Comparison of ENCODE assay signal across 14 mouse cellular contexts in genomic region chr16:14088249-14088648, GRCm38 (mm10).
A peak's percentile ranks its signal among the peaks of the same experiment; 100 is the strongest.
DNase-seq lines count a peak whose midpoint lies in the region; ATAC-seq and TF ChIP-seq lines count a peak whose summit lies in the region.
"Had no signal": no experiment of that assay in that cellular context is flagged by ENCODE, and none has a peak within 500 bp of the region (broad histone marks: within the 10 kb centered on the region; RNA-seq: fewer than 3 reads in every experiment).

No protein-coding gene starts in this region.

- ATAC-seq in CD4-positive, CD25-positive, alpha-beta regulatory T cell, adult 4 months = peak; percentile 94
- ATAC-seq in inflammation-experienced regulatory T-cells, adult 6 months = peak; percentile 96
- no peak for ATAC-seq in forebrain, embryonic 16.5 days

- H3K9me3 ChIP-seq in forebrain, embryonic 16.5 days (ENCODE audit: control insufficient read depth, low read length) = no peaks in the 10 kb centered on the region
- H3K9me3 ChIP-seq: heart, embryonic 12.5 days; neural tube, embryonic 12.5 days had no signal

- TF ChIP-seq CTCF in liver, adult 2 months (IDR thresholded peaks at IDR 0.05; ENCODE audit: low read depth, low read length) = no peak
- TF ChIP-seq CTCF in thymus, adult 2 months (IDR thresholded peaks at IDR 0.05; ENCODE audit: borderline replicate concordance, control insufficient read depth, extremely low read depth, insufficient read depth, low read length, poor library complexity) = no peak

- WGBS in liver, adult 2 months = 72% methylated on average over 3 of the region's 3 CpGs
- WGBS in thymus, adult 2 months = 5% methylated on average over 3 of the region's 3 CpGs
- WGBS in forebrain, embryonic 16.5 days = 82% methylated on average over 3 of the region's 3 CpGs

- no peak overlapping the region for H3K4me2 ChIP-seq in forebrain, embryonic 16.5 days (ENCODE audit: low read length)
- H3K4me2 ChIP-seq: heart, embryonic 12.5 days; neural tube, embryonic 12.5 days had no signal

- no peak overlapping the region for H3K4me3 ChIP-seq in liver, adult 2 months (ENCODE audit: insufficient read depth, low read depth, low read length)
- no peak overlapping the region for H3K4me3 ChIP-seq in thymus, adult 2 months (ENCODE audit: control insufficient read depth, insufficient read depth, low read length)
- H3K4me3 ChIP-seq in forebrain, embryonic 16.5 days (replicated peaks; ENCODE audit: low read length) = no peak overlapping the region
- H3K4me3 ChIP-seq: heart, embryonic 12.5 days; layer of hippocampus, adult 2 months; neural tube, embryonic 12.5 days had no signal

- H3K9ac ChIP-seq in liver, adult 2 months (ENCODE audit: low read depth, low read length) = no peak overlapping the region
- no peak overlapping the region for H3K9ac ChIP-seq in forebrain, embryonic 16.5 days (replicated peaks; ENCODE audit: low read depth, low read length)
- H3K9ac ChIP-seq: heart, embryonic 12.5 days; neural tube, embryonic 12.5 days had no signal

- TF ChIP-seq POLR2A in liver, adult 2 months (IDR thresholded peaks at IDR 0.05; ENCODE audit: extremely low read depth, insufficient read depth, low read length) = no peak
- no peak for TF ChIP-seq POLR2A in thymus, adult 2 months (IDR thresholded peaks at IDR 0.05; ENCODE audit: control insufficient read depth, extremely low read depth, insufficient read depth, low read length, poor library complexity)

- H3K27me3 ChIP-seq in liver, adult 2 months (ENCODE audit: control insufficient read depth, insufficient read depth, low read length) = no peaks in the 10 kb centered on the region
- H3K27me3 ChIP-seq in thymus, adult 2 months (ENCODE audit: control insufficient read depth, insufficient read depth, low read length) = no peaks in the 10 kb centered on the region
- H3K27me3 ChIP-seq in forebrain, embryonic 16.5 days (replicated peaks; ENCODE audit: control insufficient read depth, insufficient read depth, low read length) = no peaks in the 10 kb centered on the region
- H3K27me3 ChIP-seq: heart, embryonic 12.5 days; neural tube, embryonic 12.5 days had no signal

- H3K79me2 ChIP-seq in liver, adult 2 months (ENCODE audit: control insufficient read depth, insufficient read depth, low read length) = no peaks in the 10 kb centered on the region

- peak; percentile 6 for DNase-seq in liver, adult 2 months (ENCODE audit: extremely low read depth, low read depth, low spot score)
- no peak for DNase-seq in liver
- peak; percentile 16 for DNase-seq in thymus, adult 2 months
- DNase-seq in cerebellum, adult 8-10 months = no peak
- no peak for DNase-seq in layer of hippocampus, adult 9-11 months
- DNase-seq: adrenal gland, postnatal 36 days; cerebellum, adult 11-12 months; kidney, adult 2 months had no signal

- H3K27ac ChIP-seq in liver, adult 2 months (replicated peaks; ENCODE audit: insufficient read depth, low read depth, low read length) = no peak overlapping the region
- H3K27ac ChIP-seq in thymus, adult 2 months (ENCODE audit: control insufficient read depth, insufficient read depth, low read length) = peak overlapping the region; percentile 49; the same call in 1 of the 2 replicates
- no peak overlapping the region for H3K27ac ChIP-seq in forebrain, embryonic 16.5 days (ENCODE audit: low read length)
- H3K27ac ChIP-seq: layer of hippocampus, adult 2 months; neural tube, embryonic 12.5 days had no signal

- no peaks in the 10 kb centered on the region for H3K4me1 ChIP-seq in liver, adult 2 months (ENCODE audit: control insufficient read depth, insufficient read depth, low read length)
- no peaks in the 10 kb centered on the region for H3K4me1 ChIP-seq in thymus, adult 2 months (replicated peaks; ENCODE audit: control insufficient read depth, insufficient read depth, low read length)
- H3K4me1 ChIP-seq in forebrain, embryonic 16.5 days (replicated peaks; ENCODE audit: control insufficient read depth, insufficient read depth, low read length) = no peaks in the 10 kb centered on the region
- H3K4me1 ChIP-seq: heart, embryonic 12.5 days; neural tube, embryonic 12.5 days had no signal

- no peaks in the 10 kb centered on the region for H3K36me3 ChIP-seq in liver, adult 2 months (ENCODE audit: control insufficient read depth, insufficient read depth, low read length)
- no peaks in the 10 kb centered on the region for H3K36me3 ChIP-seq in thymus, adult 2 months (ENCODE audit: control insufficient read depth, insufficient read depth, low read length)
- 0 out of 2 replicates have a peak, but pooled peaks cover 10% of the 10 kb centered on the region for H3K36me3 ChIP-seq in forebrain, embryonic 16.5 days (ENCODE audit: control insufficient read depth, insufficient read depth)
- H3K36me3 ChIP-seq: heart, embryonic 12.5 days; neural tube, embryonic 12.5 days had no signal

Comparison
In these comparisons a context has a peak if more than half of its experiments do, and no peak if none do; other contexts are left out.
1. DNase-seq: peak in liver, adult 2 months (single experiment) and thymus, adult 2 months (single experiment); none in liver (single experiment), cerebellum, adult 8-10 months (single experiment) and layer of hippocampus, adult 9-11 months (single experiment).